Mouse (Mus musculus): ENCODE measurements around the gene Cant1. TPM values are rescaled to one million over a fixed set of nuclear protein-coding genes. Genes with fewer than 3 reads are reported as not detected.

The Cant1 gene
- polyA plus RNA-seq, 1 experiment from 2014 or later = 9.9 TPM

Other genes starting within 250 kb of the Cant1 start
- gene Cyth1, start 170.5 kb downstream of the Cant1 start, polyA plus RNA-seq (2015; fragmentation: Nextera tagmentation; extraction: Ambion mirVana) = 3.9 and 4.7 TPM in 2 replicates
- gene Usp36, start 128.8 kb downstream of the Cant1 start, polyA plus RNA-seq (2015; fragmentation: Nextera tagmentation; extraction: Ambion mirVana) = 5.9 and 6.6 TPM in 2 replicates
- gene Cep295nl, start 76.6 kb downstream of the Cant1 start, polyA plus RNA-seq (2015; fragmentation: Nextera tagmentation; extraction: Ambion mirVana) = not detected in 2 replicates
- gene Timp2, start 63.3 kb downstream of the Cant1 start, polyA plus RNA-seq (2015; fragmentation: Nextera tagmentation; extraction: Ambion mirVana) = 5.8 and 5.9 TPM in 2 replicates
- gene Lgals3bp, start 17.0 kb downstream of the Cant1 start, polyA plus RNA-seq (2015; fragmentation: Nextera tagmentation; extraction: Ambion mirVana) = 42.7 and 43.9 TPM in 2 replicates
- 1.9 and 2.0 TPM in 2 replicates for gene C1qtnf1, start 9.1 kb upstream of the Cant1 start, polyA plus RNA-seq (2015; fragmentation: Nextera tagmentation; extraction: Ambion mirVana)
- gene Engase, start 57.7 kb upstream of the Cant1 start, polyA plus RNA-seq (2015; fragmentation: Nextera tagmentation; extraction: Ambion mirVana) = 6.0 and 7.8 TPM in 2 replicates

Measured in liver, embryonic 15.5 days (tissue).